Mouse (Mus musculus) neural tube, embryonic 14.5 days (tissue): Measurements from ENCODE around the gene Rpp40. TPM values are rescaled to one million over a fixed set of nuclear protein-coding genes. Genes with fewer than 3 reads are reported as not detected.

Experiments used
- ATAC-seq: fragments of 200-750 bp; cut with Nextera tagmentation; 2 replicates; pipeline ENCODE4 v1.8.0; 2017; ENCODE audit warnings: low read depth, mild to moderate bottlenecking, moderate TSS enrichment, moderate library complexity
- H3K27ac ChIP-seq: fragments of 300-500 bp; sonication (generic); 2 replicates; pipeline ENCODE4 v1.5.1; 2014; ENCODE audit warnings: low read depth, mild to moderate bottlenecking, control low read depth, low read length, moderate library complexity, mixed read lengths
- H3K27me3 ChIP-seq: fragments of 300-500 bp; sonication (generic); 2 replicates; pipeline ENCODE4 v1.6.1; 2014; ENCODE audit warnings: low read length; ENCODE audit not compliant: control insufficient read depth, insufficient read depth
- H3K36me3 ChIP-seq: fragments of 300-500 bp; sonication (generic); 2 replicates; pipeline ENCODE4 v1.6.1; 2014; ENCODE audit warnings: low read length, mixed read lengths; ENCODE audit not compliant: control insufficient read depth, insufficient read depth
- H3K4me1 ChIP-seq: fragments of 300-500 bp; sonication (generic); 2 replicates; pipeline ENCODE4 v1.6.1; 2014; ENCODE audit warnings: low read length; ENCODE audit not compliant: control insufficient read depth, insufficient read depth
- H3K4me2 ChIP-seq: fragments of 300-500 bp; sonication (generic); 2 replicates; pipeline ENCODE4 v1.6.1; 2014; ENCODE audit warnings: mild to moderate bottlenecking, low read depth, low read length, control low read depth
- H3K4me3 ChIP-seq: fragments of 300-500 bp; sonication (generic); 2 replicates; pipeline ENCODE4 v1.5.1; 2014; ENCODE audit warnings: low read depth, low read length, control low read depth, mixed read lengths
- H3K9ac ChIP-seq: fragments of 300-500 bp; sonication (generic); replicated peaks from 2 replicates; pipeline ENCODE4 v1.6.1; 2014; ENCODE audit warnings: low read depth, mild to moderate bottlenecking, control low read depth, low read length, mixed read lengths
- H3K9me3 ChIP-seq: fragments of 300-500 bp; sonication (generic); 2 replicates; pipeline ENCODE4 v1.6.1; 2016; ENCODE audit warnings: low read length; ENCODE audit not compliant: control insufficient read depth
- WGBS: fragments of 180-500 bp; shearing (Covaris S2); extraction: QIAGEN DNeasy Blood & Tissue Kit; methylation state at CpG from one replicate; pipeline ENCODE4 v1.1.7; 2014; 5-methylcytosine and 5-hydroxymethylcytosine counted together
- polyA plus RNA-seq: library from polyadenylated mRNA; unstranded; fragments of >200 nt; fragmentation: Nextera tagmentation; extraction: Ambion mirVana; gene quantifications from 2 replicates; pipeline ENCODE4 v1.2.1, GENCODE M21; 2014

The Rpp40 gene
- polyA plus RNA-seq, 1 experiment from 2014 or later, result 6.7 TPM

DNA sequence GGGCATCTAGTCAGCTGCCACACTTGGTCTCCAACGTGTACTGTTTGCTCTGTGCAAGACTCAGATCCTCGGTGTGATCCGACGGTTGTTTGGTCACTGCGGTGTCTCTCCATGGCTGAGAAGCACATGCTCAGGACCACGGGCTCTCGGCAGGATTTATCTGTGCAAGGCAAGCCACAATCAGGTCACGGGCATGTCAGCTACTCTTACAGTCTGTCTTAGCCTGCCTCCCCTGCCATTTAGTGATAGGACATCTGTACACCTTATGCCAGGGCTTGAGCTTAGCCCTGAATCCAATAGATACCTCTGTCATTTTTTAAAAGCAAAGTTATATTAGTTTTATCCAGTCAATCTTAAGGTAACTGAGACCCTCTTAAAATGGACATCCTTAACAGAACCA, 35.5 kb downstream of the Rpp40 start:
- Histone ChIP-seq H3K36me3 (no peaks in the 10 kb centered on the region), H3K4me1 (no peaks in the 10 kb centered on the region), H3K9me3 (no peaks in the 10 kb centered on the region), H3K4me2 (no peak overlapping the region), H3K27ac (no peak overlapping the region), H3K4me3 (no peak overlapping the region), H3K9ac (no peak overlapping the region), H3K27me3 (no peaks in the 10 kb centered on the region)
- WGBS, result 95% methylated on average over 8 of the region's 8 CpGs
- ATAC-seq, result no peak

DNA sequence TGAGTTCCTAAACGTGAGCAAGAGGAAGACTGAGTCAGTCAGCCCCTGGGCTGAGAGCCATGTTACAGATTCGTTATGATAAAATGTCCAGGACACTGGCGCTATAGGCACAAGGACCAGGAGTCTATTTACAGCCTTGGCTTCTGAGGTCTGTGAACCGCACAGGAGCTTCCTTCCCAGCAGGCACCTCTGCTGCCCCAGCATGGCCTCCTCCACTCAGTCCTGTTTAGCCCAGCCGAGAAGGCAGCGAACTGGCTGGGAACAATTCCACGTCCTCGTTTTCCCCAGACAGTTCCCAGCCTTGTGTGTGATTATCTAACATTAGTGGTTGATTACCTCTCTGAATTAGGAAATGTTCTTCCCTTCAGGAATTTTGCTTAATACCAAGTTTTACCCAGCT, 45.2 kb downstream of the Rpp40 start:
- no peak overlapping the region for H3K4me2 ChIP-seq
- no peak overlapping the region for H3K4me3 ChIP-seq
- WGBS, result 73% methylated on average over 8 of the region's 8 CpGs
- ATAC-seq, result no peak
- no peaks in the 10 kb centered on the region for H3K36me3 ChIP-seq
- H3K27ac ChIP-seq, result no peak overlapping the region
- no peak overlapping the region for H3K9ac ChIP-seq
- no peaks in the 10 kb centered on the region for H3K4me1 ChIP-seq
- no peaks in the 10 kb centered on the region for H3K27me3 ChIP-seq
- H3K9me3 ChIP-seq, result no peaks in the 10 kb centered on the region

DNA sequence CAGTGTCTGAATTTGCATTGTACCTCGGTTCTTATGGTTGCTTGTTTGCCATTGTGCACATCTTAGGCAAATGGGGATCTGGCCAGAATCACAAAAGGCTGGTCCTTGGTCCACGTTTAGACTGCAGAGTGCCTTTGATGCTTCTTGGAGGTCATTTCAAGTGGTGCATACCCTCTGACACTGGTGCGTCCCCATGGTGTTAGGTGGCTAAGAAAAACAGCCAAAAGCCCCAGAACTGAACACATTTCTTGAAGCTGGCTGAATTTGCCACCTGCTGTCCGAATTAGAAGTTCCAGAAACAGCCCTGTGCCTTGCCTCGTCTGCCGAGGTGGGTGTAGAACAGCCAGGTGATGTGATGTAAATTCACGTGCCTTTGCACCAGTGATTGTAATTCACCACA, 48.7 kb downstream of the Rpp40 start:
- Histone ChIP-seq H3K27me3 (no peaks in the 10 kb centered on the region), H3K36me3 (no peaks in the 10 kb centered on the region), H3K9ac (no peak overlapping the region), H3K4me2 (no peak overlapping the region), H3K9me3 (no peaks in the 10 kb centered on the region), H3K27ac (no peak overlapping the region), H3K4me3 (no peak overlapping the region), H3K4me1 (no peaks in the 10 kb centered on the region)
- 86% methylated on average over 7 of the region's 7 CpGs for WGBS
- ATAC-seq, result no peak

DNA sequence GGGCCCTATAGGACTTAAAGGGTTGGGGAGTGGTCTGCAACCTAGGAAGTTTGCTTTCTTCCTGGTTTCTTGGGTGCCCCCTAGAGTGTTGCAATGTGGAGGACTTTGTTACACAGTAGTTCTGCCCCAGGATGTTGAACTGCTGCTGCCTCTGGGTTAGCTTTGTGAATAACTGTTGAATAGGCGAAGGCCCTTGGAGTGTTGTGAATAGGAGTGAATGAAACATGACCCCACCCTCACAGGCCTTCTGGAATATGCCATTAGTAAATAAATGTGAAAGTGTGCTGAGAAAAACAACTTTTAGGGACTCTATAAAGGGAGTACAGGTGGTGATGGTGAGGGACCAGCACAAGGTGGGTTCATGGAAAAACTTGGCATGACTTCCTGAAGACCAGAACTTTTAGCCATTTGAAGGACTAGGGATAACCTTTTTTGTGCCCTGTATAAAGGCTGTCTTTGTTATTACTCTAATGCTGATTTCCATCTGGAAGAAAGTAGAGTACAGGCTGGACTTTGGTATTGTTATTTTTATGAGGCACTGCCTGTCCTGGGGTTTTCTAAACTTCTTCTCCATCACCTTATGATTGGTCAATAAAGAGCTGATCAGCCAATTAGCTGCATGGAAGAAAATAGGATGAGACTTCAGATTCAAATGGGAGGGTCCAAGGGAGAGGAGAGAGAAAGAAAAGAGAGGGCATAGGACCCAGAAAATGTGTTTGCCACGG, 53.1 kb downstream of the Rpp40 start:
- no peaks in the 10 kb centered on the region for H3K4me1 ChIP-seq
- 80% methylated on average over 2 of the region's 2 CpGs for WGBS
- ATAC-seq, result no peak

DNA sequence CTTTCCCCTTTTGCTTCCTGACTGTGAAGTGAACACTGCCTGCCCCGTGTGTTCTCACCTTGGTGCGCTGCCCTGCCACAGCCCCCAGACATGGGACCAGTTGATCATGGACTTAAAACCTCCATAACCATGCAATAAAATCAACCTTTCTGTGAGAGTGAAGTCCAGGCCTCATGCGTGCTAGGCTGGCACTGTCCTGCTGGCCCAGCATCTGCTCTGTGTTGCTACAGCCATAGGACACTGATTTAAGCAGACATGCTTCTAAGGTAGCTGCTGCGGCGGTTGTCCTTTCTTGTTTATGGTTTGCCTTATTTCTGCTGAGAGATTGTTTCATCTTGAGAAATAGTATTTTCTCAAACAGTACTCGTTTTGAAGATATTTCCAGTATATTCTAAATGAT, 54.6 kb downstream of the Rpp40 start:
- no peak overlapping the region for H3K27ac ChIP-seq
- no peak overlapping the region for H3K9ac ChIP-seq
- H3K4me1 ChIP-seq, result no peaks in the 10 kb centered on the region
- no peaks in the 10 kb centered on the region for H3K9me3 ChIP-seq
- ATAC-seq, result no peak
- no peak overlapping the region for H3K4me2 ChIP-seq
- no peaks in the 10 kb centered on the region for H3K36me3 ChIP-seq
- H3K4me3 ChIP-seq, result no peak overlapping the region
- 96% methylated on average over 6 of the region's 6 CpGs for WGBS
- H3K27me3 ChIP-seq, result no peaks in the 10 kb centered on the region

More for the DNA sequence above, 53.1 kb downstream of the Rpp40 start:
- no peak overlapping the region for H3K4me3 ChIP-seq
- H3K36me3 ChIP-seq, result no peaks in the 10 kb centered on the region
- no peaks in the 10 kb centered on the region for H3K27me3 ChIP-seq
- no peaks in the 10 kb centered on the region for H3K9me3 ChIP-seq
- no peak overlapping the region for H3K27ac ChIP-seq
- H3K9ac ChIP-seq, result no peak overlapping the region
- H3K4me2 ChIP-seq, result no peak overlapping the region

DNA sequence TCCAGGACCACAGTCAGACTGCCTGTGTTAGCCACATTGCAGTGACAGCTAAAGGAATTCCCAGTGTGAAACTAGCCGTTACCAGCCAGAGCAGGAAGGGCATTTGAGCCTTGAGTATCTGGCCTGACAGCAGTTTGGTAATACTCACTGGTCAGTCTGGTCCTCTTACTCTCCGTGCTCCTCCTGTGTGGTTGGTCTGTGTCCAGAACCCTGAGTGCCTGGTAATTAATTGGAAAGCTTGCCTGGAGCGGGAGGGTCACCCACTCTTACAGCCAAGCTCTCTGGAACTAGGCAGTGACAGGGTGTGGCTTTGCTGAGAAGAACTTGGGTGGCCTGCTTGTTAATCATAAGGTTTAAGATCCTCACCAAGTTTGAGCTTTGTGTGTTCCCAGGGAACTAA, 57.5 kb downstream of the Rpp40 start:
- Histone ChIP-seq H3K4me2 (no peak overlapping the region), H3K9me3 (no peaks in the 10 kb centered on the region), H3K9ac (no peak overlapping the region), H3K27ac (no peak overlapping the region), H3K36me3 (no peaks in the 10 kb centered on the region), H3K4me1 (no peaks in the 10 kb centered on the region), H3K4me3 (no peak overlapping the region), H3K27me3 (no peaks in the 10 kb centered on the region)
- WGBS, result 86% methylated on average over 3 of the region's 3 CpGs
- no peak for ATAC-seq

DNA sequence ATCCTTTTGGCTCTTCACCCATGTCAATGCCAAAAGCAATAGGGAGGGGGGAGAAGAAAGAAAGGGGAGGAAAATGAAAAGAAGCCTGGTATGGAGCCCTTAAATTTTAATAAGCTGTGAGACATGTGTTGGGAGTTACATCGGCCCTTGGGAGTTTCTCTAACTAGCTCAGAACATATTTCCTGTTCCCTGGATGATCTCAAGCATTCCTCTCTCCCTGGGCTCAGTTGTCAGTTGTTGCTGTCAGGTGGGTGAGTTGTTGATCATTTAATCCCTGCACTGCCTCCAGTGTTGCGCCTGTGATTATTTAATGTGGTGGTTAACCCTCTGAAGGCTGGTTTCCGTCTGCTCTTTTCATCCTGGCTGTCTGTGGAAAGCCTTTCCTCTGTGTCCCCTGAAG, 60.9 kb downstream of the Rpp40 start:
- no peak overlapping the region for H3K4me2 ChIP-seq
- H3K4me1 ChIP-seq, result no peaks in the 10 kb centered on the region
- H3K27me3 ChIP-seq, result no peaks in the 10 kb centered on the region
- H3K9me3 ChIP-seq, result no peaks in the 10 kb centered on the region
- no peak for ATAC-seq
- H3K27ac ChIP-seq, result no peak overlapping the region
- H3K4me3 ChIP-seq, result no peak overlapping the region
- H3K36me3 ChIP-seq, result no peaks in the 10 kb centered on the region
- WGBS, result 60% methylated on average over 3 of the region's 3 CpGs
- H3K9ac ChIP-seq, result no peak overlapping the region

Other genes with a start within 250 kb of the Rpp40 start
- 5.7 and 8.1 TPM in 2 replicates for gene Cdyl, start 246.5 kb downstream of the Rpp40 start, polyA plus RNA-seq
- gene Ppp1r3g, start 52.5 kb upstream of the Rpp40 start, polyA plus RNA-seq, result 0.10 and 0.43 TPM in 2 replicates
- gene Fars2, start 211.1 kb upstream of the Rpp40 start, polyA plus RNA-seq, result 26.7 and 27.2 TPM in 2 replicates
- gene Lyrm4, start 211.2 kb upstream of the Rpp40 start, polyA plus RNA-seq, result 41.2 and 46.4 TPM in 2 replicates